Mouse (Mus musculus) thymus, adult 2 months (tissue): ENCODE measurements around the gene Sept10. TPM values are rescaled to one million over a fixed set of nuclear protein-coding genes. Genes with fewer than 3 reads are reported as not detected.

Source experiments
- DNase-seq: peaks from one replicate; pipeline ENCODE4 v3.0.0; 2021
- H3K27ac ChIP-seq: fragments of 200-500 bp; 2 replicates; pipeline ENCODE4 v1.5.1; 2012; ENCODE audit warnings: low read length, control low read depth; ENCODE audit not compliant: control insufficient read depth, insufficient read depth
- H3K27me3 ChIP-seq: fragments of 200-500 bp; 2 replicates; pipeline ENCODE4 v1.6.1; 2012; ENCODE audit warnings: mild to moderate bottlenecking, low read length, moderate library complexity, mixed read lengths; ENCODE audit not compliant: control insufficient read depth, insufficient read depth
- H3K36me3 ChIP-seq: fragments of 200-500 bp; 2 replicates; pipeline ENCODE4 v1.6.1; 2012; ENCODE audit warnings: mild to moderate bottlenecking, low read length, moderate library complexity; ENCODE audit not compliant: control insufficient read depth, insufficient read depth
- H3K4me1 ChIP-seq: fragments of 200-500 bp; replicated peaks from 2 replicates; pipeline ENCODE4 v1.6.1; 2012; ENCODE audit warnings: low read length; ENCODE audit not compliant: control insufficient read depth, insufficient read depth
- H3K4me3 ChIP-seq: fragments of 200-500 bp; 2 replicates; pipeline ENCODE4 v1.5.1; 2012; ENCODE audit warnings: mild to moderate bottlenecking, low read length, control low read depth, moderate library complexity; ENCODE audit not compliant: control insufficient read depth, insufficient read depth
- CTCF ChIP-seq: fragments of 200-500 bp; IDR thresholded peaks from 2 replicates; pipeline ENCODE4 v1.5.1; 2012; ENCODE audit warnings: mild to moderate bottlenecking, control low read depth, low read length, moderate library complexity, borderline replicate concordance; ENCODE audit not compliant: control insufficient read depth, poor library complexity, insufficient read depth; ENCODE audit errors: extremely low read depth
- POLR2A ChIP-seq: fragments of 200-500 bp; IDR thresholded peaks from 2 replicates; pipeline ENCODE4 v1.6.1; 2012; ENCODE audit warnings: mild to moderate bottlenecking, low read length, control low read depth, moderate library complexity; ENCODE audit not compliant: control insufficient read depth, poor library complexity, insufficient read depth; ENCODE audit errors: extremely low read depth
- WGBS: fragments of 180-500 bp; shearing (Covaris S2); methylation state at CpG from one replicate; pipeline ENCODE4 v1.1.7; 2018; 5-methylcytosine and 5-hydroxymethylcytosine counted together
- polyA plus RNA-seq: library from polyadenylated mRNA; depleted of rRNA; stranded (reverse); fragments of >200 nt; gene quantifications from 2 replicates; pipeline ENCODE4 v1.2.3, GENCODE M21; 2012

Sept10 gene
- polyA plus RNA-seq, 1 experiment, result 3.1 TPM

DNA sequence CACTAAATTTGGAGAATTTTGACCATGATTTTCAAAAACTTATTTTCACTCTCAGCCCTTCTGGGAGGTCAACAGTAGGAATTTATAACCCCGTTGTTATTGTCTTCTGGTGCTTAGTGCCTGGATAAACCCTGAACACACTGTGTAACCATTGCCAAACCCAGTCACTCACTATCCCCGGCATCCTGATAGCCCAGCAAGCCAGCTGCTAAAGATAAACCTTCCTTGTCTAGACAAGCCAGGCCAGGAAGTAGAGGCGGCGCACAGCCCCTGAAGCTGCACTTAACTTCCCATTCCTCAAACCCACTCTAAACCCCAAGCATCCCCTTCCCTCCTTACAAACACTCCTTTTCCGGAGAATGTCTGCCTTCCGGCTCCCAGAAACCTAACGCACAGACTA is 43.4 kb upstream of the Sept10 start:
- 9% methylated on average over 7 of the region's 7 CpGs for WGBS
- Histone ChIP-seq H3K4me3 (no peak overlapping the region), H3K27me3 (no peaks in the 10 kb centered on the region), H3K27ac (no peak overlapping the region), H3K4me1 (no peaks in the 10 kb centered on the region; the same call in 1 of the 2 replicates), H3K36me3 (no peaks in the 10 kb centered on the region)
- no peak for TF ChIP-seq POLR2A
- no peak for TF ChIP-seq CTCF
- DNase-seq, result no peak

DNA sequence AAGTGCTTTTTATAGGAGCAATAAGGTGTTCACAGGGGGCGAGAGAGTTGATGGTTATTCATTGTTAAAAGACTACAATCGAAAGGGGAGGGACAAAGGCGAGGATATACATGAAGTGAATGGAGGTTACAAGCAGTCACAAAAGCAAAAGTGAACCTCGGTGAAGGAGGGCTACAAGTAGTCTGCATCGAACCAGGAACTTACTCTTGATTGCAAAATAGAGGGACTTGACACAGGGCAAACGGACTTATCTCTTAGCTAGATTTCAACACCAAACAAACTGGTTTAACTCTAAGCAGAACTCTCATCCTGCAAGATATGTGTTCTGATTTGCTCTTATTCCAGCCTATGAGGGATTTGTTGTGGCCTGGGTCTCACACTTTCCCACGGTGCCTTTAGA is 41.3 kb upstream of the Sept10 start:
- Histone ChIP-seq H3K27ac (no peak overlapping the region), H3K4me3 (no peak overlapping the region), H3K4me1 (no peaks in the 10 kb centered on the region), H3K36me3 (no peaks in the 10 kb centered on the region), H3K27me3 (no peaks in the 10 kb centered on the region)
- TF ChIP-seq POLR2A (no peak), CTCF (no peak)
- DNase-seq, result no peak
- WGBS, result 89% methylated on average over 7 of the region's 7 CpGs

DNA sequence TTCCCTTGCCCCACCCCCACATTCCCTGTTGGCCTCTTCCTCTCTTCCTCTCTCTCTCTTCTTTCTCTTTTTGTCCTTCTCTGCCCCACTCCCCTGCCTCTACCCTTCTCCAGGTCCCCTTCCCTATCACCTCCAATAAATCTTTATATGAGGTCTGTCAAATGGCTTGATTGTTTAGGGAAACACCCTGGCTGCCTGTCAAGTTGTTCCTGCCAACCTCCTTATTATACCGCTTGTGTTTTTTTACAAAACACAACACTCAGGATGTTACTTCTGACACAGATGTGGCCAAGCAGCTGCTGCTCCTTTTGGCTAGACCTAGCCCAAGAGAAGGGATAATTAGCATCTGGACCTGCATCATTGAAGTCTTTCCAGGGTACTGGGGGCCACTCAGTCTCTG is 40.4 kb upstream of the Sept10 start:
- Histone ChIP-seq H3K27me3 (no peaks in the 10 kb centered on the region), H3K4me3 (no peak overlapping the region), H3K36me3 (no peaks in the 10 kb centered on the region), H3K27ac (no peak overlapping the region), H3K4me1 (no peaks in the 10 kb centered on the region)
- no peak for DNase-seq
- 98% methylated on average over 1 of the region's 1 CpGs for WGBS
- TF ChIP-seq POLR2A, result no peak
- no peak for TF ChIP-seq CTCF

DNA sequence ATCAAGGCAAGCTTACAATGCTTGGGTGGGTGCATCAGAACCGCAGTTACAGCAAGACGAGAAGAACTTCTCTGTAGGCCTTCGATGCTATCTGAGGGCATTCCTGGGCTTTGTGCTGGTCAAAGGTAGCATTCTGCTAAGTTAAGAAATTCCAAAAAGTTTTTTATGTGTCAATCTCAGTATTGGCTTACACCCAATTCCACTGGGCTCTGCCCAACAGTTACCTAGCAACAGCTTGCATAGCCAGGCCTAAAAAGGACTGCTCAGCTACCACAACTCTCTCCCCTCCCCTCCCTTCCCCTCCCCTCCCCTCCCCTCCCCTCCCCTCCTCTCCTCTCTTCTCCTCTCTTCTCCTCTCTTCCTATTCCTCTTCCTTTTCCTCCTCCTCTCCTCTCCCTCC is 40.0 kb upstream of the Sept10 start:
- no peaks in the 10 kb centered on the region for H3K36me3 ChIP-seq
- 97% methylated on average over 3 of the region's 3 CpGs for WGBS
- DNase-seq, result no peak
- no peak overlapping the region for H3K27ac ChIP-seq
- no peaks in the 10 kb centered on the region for H3K27me3 ChIP-seq
- no peaks in the 10 kb centered on the region for H3K4me1 ChIP-seq
- H3K4me3 ChIP-seq, result no peak overlapping the region
- TF ChIP-seq CTCF, result no peak
- TF ChIP-seq POLR2A, result no peak

DNA sequence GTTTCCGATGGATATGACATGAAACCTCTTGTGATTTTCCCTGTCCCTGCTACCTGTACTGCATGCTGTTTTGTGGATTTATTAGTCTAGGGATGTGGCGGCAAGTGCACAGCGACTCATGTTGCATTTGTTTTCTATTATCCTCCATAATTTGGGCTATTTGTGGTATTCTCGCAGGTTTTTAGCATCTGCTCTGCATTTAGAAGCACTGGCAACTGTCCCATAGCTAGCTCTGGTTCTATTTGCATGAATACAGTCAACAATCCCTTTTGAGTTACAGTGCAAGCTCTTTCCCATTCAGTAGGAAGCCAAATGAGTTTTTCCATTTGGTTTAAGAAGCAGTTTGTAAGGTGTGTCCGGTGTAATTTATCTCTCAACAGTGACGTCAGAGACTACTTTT is 37.9 kb upstream of the Sept10 start:
- H3K36me3 ChIP-seq, result no peaks in the 10 kb centered on the region
- TF ChIP-seq CTCF (no peak), POLR2A (no peak)

DNA sequence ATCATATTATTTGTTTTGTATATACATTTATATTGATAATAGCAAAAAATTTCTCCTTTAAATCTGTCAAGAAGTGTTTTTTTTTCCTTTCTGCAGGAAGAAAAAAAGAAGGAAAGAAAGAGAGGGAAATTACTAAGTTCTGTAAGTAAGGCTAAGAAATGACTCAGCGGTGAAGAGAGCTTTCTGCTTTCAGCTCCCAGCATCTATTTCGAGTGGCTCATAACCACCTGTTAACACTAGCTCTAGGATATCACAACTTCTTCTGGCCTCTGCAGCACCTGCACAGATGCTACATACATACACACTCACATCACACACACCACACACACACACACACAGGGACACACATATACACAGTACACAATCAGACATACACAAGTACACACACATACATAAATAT is 34.9 kb upstream of the Sept10 start:
- no peaks in the 10 kb centered on the region for H3K4me1 ChIP-seq
- no peak for TF ChIP-seq CTCF
- TF ChIP-seq POLR2A, result no peak
- DNase-seq, result no peak
- H3K27me3 ChIP-seq, result no peaks in the 10 kb centered on the region
- H3K27ac ChIP-seq, result no peak overlapping the region
- H3K4me3 ChIP-seq, result no peak overlapping the region
- H3K36me3 ChIP-seq, result no peaks in the 10 kb centered on the region
- 88% methylated on average over 2 of the region's 2 CpGs for WGBS

More for the DNA sequence above, 37.9 kb upstream of the Sept10 start:
- Histone ChIP-seq H3K4me1 (no peaks in the 10 kb centered on the region), H3K27ac (no peak overlapping the region), H3K4me3 (no peak overlapping the region), H3K27me3 (no peaks in the 10 kb centered on the region)
- WGBS, result 93% methylated on average over 6 of the region's 6 CpGs
- no peak for DNase-seq

DNA sequence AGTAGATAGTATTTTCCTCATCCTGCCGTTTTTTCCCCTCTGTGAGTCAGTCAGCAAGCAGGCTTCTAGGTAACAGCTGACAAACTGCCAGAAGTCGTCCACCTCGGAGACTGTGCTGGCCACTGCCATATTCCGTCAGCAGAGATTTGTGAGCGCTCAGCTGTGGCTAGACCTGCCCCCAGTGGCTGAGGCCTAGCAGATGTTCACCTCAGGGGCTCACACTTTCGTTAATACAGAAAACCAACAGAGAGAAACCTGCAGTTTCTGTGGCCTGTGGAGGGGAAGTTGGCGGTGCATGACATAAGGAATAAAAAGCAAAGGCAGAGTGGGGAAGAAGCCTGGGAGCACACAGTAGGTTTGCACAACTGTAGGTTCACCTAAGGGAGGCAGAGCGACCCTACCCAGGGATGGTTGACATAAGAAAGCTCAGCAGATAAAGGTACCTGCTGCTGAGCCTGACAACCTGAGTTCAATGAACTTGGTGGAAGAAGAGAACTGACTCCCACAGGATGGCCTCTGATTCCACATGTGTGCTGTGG is 32.0 kb upstream of the Sept10 start:
- no peaks in the 10 kb centered on the region for H3K4me1 ChIP-seq
- WGBS, result 62% methylated on average over 8 of the region's 8 CpGs
- TF ChIP-seq POLR2A (no peak), CTCF (no peak)
- no peaks in the 10 kb centered on the region for H3K36me3 ChIP-seq
- H3K27me3 ChIP-seq, result no peaks in the 10 kb centered on the region
- DNase-seq, result no peak
- H3K4me3 ChIP-seq, result no peak overlapping the region
- no peak overlapping the region for H3K27ac ChIP-seq
